Mouse (Mus musculus) forebrain, embryonic 12.5 days (tissue): ENCODE results near the gene Ubl7. TPM values are rescaled to one million over a fixed set of nuclear protein-coding genes. Genes with fewer than 3 reads are reported as not detected.

Experiments used
- ATAC-seq: fragments of 200-750 bp; cut with Nextera tagmentation; 2 replicates; pipeline ENCODE4 v1.8.0; 2017; ENCODE audit warnings: moderate TSS enrichment; ENCODE audit not compliant: low FRiP score
- H3K27ac ChIP-seq: fragments of 300-500 bp; sonication (generic); 2 replicates; pipeline ENCODE4 v1.5.1; 2016; ENCODE audit warnings: mild to moderate bottlenecking
- H3K27me3 ChIP-seq: fragments of 300-500 bp; sonication (generic); 2 replicates; pipeline ENCODE4 v1.6.1; 2016; ENCODE audit warnings: mild to moderate bottlenecking
- H3K36me3 ChIP-seq: fragments of 300-500 bp; sonication (generic); replicated peaks from 2 replicates; pipeline ENCODE4 v1.6.1; 2016; ENCODE audit warnings: mild to moderate bottlenecking
- H3K4me1 ChIP-seq: fragments of 300-500 bp; sonication (generic); 2 replicates; pipeline ENCODE4 v1.6.1; 2016
- H3K4me2 ChIP-seq: fragments of 300-500 bp; sonication (generic); 2 replicates; pipeline ENCODE4 v1.6.1; 2016; ENCODE audit warnings: mild to moderate bottlenecking, moderate library complexity
- H3K4me3 ChIP-seq: fragments of 300-500 bp; sonication (generic); replicated peaks from 2 replicates; pipeline ENCODE4 v1.5.1; 2016; ENCODE audit warnings: mild to moderate bottlenecking
- H3K9ac ChIP-seq: fragments of 300-500 bp; sonication (generic); 2 replicates; pipeline ENCODE4 v1.6.1; 2016; ENCODE audit warnings: mild to moderate bottlenecking
- H3K9me3 ChIP-seq: fragments of 300-500 bp; sonication (generic); 2 replicates; pipeline ENCODE4 v1.6.1; 2016
- WGBS: fragments of 180-500 bp; shearing (Covaris S2); methylation state at CpG from one replicate; pipeline ENCODE4 v1.1.7; 2016; 5-methylcytosine and 5-hydroxymethylcytosine counted together
- polyA plus RNA-seq: library from polyadenylated mRNA; unstranded; fragments of >200 nt; fragmentation: Nextera tagmentation; extraction: Ambion mirVana; gene quantifications from 2 replicates; pipeline ENCODE4 v1.2.1, GENCODE M21; 2016

Gene Ubl7
- polyA plus RNA-seq, 1 experiment from 2014 or later, result 129 TPM

DNA sequence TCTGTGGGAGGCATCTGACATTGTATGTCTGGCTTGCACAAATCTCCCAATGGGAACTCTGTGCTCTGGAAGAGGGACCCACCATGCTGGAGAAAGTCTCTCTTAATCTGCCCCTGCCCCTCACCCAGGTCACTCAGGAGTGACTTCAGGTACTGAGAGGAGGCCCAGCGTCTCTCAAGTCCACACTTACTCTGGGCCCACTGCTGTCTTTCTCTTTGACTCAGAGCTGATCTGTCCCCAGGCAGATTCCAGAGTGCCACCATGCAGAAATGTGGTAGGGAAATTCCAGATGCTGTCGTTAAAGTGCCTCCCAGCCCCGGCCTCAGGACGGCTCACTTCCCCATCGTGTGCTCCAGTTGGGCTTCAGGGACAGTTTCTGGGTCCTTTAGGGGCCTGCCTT, 63.4 kb downstream of the Ubl7 start:
- Histone ChIP-seq H3K9ac (no peak overlapping the region), H3K27ac (no peak overlapping the region), H3K36me3 (no peaks in the 10 kb centered on the region), H3K4me1 (no peaks in the 10 kb centered on the region), H3K4me2 (no peak overlapping the region), H3K9me3 (no peaks in the 10 kb centered on the region), H3K27me3 (no peaks in the 10 kb centered on the region), H3K4me3 (no peak overlapping the region)
- no peak for ATAC-seq
- 83% methylated on average over 5 of the region's 5 CpGs for WGBS

DNA sequence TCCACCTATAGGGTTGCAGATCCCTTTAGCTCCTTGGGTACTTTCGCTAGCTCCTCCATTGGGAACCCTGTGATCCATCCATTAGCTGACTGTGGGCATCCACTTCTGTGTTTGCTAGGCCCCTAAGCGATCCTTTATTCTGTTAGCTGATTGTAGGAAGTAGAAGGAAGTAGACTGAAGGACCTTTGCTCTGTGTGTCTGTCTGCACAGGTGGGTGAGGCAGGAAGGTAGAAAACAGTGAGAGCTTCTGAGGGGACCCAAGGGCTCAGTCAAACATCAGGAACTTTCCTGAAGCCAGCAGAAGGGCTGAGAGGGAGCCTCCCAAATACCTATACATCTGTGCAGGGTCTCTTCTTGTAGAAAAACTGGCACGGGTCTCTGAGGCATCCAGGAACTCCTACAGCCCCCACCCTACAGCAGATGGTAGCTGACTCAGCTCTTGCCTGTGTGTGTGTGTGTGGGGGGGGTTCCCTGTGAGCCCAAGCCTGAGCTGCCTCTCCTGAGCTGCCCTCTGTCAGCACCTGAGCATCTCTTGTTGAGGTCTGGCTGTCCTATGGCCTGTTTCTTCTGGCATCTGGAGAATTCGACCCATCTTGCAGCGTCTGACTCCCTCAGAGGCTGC, 64.5 kb downstream of the Ubl7 start:
- Histone ChIP-seq H3K27ac (no peak overlapping the region), H3K4me2 (no peak overlapping the region), H3K9ac (no peak overlapping the region), H3K4me3 (no peak overlapping the region), H3K4me1 (no peaks in the 10 kb centered on the region), H3K9me3 (no peaks in the 10 kb centered on the region), H3K27me3 (no peaks in the 10 kb centered on the region), H3K36me3 (no peaks in the 10 kb centered on the region)
- WGBS, result 80% methylated on average over 5 of the region's 5 CpGs
- ATAC-seq, result no peak

DNA sequence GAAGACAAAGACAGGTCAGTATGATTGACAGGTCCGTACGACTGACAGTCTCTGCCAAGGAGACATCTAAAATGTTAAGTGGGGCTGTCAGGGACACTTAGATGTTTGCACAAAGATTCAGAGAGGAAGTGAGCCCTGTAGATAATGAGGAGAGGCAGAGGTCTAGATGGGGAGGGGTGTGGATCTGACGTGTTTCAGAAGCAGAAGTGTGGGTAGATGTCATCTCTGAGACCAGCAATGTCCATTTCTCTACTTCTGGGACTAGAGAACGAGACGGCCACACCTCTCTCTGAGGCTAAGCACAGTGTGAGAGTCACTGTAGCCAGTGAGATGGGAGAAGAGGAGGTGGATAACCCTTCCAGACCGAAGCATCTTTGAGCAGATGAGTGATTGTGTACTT, 67.2 kb downstream of the Ubl7 start:
- 88% methylated on average over 6 of the region's 6 CpGs for WGBS
- no peaks in the 10 kb centered on the region for H3K4me1 ChIP-seq
- no peak overlapping the region for H3K4me3 ChIP-seq

DNA sequence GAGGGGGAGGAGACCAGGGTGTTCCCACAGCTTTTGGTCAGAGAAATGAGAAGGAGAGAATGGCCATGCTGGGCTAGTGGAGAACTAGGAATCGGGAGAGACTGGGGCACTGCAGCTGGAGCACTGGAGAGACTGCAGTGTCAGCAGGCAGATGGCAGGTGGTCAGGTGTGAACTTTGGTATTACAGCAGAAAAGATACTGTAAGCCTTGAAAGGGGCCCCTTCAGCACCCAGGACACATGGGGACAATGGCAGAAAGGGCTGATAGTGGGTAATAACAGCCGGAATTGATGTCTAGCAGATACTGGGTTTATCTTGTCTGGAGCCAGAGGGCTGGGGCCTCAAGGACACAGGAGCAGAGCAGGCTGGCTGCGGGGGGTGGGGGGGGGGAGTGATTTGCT, 68.1 kb downstream of the Ubl7 start:
- no peaks in the 10 kb centered on the region for H3K9me3 ChIP-seq
- H3K9ac ChIP-seq, result no peak overlapping the region
- H3K27me3 ChIP-seq, result no peaks in the 10 kb centered on the region
- H3K4me1 ChIP-seq, result no peaks in the 10 kb centered on the region
- H3K27ac ChIP-seq, result no peak overlapping the region
- H3K4me2 ChIP-seq, result no peak overlapping the region
- 82% methylated on average over 3 of the region's 3 CpGs for WGBS
- no peak overlapping the region for H3K4me3 ChIP-seq
- ATAC-seq, result no peak
- H3K36me3 ChIP-seq, result no peaks in the 10 kb centered on the region

More for the DNA sequence above, 67.2 kb downstream of the Ubl7 start:
- Histone ChIP-seq H3K27me3 (no peaks in the 10 kb centered on the region), H3K4me2 (no peak overlapping the region), H3K27ac (no peak overlapping the region), H3K9me3 (no peaks in the 10 kb centered on the region), H3K9ac (no peak overlapping the region), H3K36me3 (no peaks in the 10 kb centered on the region)
- no peak for ATAC-seq

Other genes with a start within 250 kb of the Ubl7 start
- not detected in 2 replicates for gene Cyp1a2, start 227.3 kb upstream of the Ubl7 start, polyA plus RNA-seq
- gene Cyp1a1, start 223.1 kb upstream of the Ubl7 start, polyA plus RNA-seq, result not detected in 2 replicates
- gene Edc3, start 202.4 kb upstream of the Ubl7 start, polyA plus RNA-seq, result 39.4 and 40.2 TPM in 2 replicates
- 90.2 and 96.7 TPM in 2 replicates for gene Clk3, start 145.1 kb upstream of the Ubl7 start, polyA plus RNA-seq
- 20.3 and 20.6 TPM in 2 replicates for gene Arid3b, start 74.2 kb upstream of the Ubl7 start, polyA plus RNA-seq
- 0.43 and 1.4 TPM in 2 replicates for gene Sema7a, start 29.1 kb downstream of the Ubl7 start, polyA plus RNA-seq
- gene Cyp11a1, start 95.4 kb downstream of the Ubl7 start, polyA plus RNA-seq, result 0.19 and 0.45 TPM in 2 replicates
- gene Stra6, start 152.8 kb downstream of the Ubl7 start, polyA plus RNA-seq, result 10.7 and 11.6 TPM in 2 replicates
- gene Ccdc33, start 207.8 kb downstream of the Ubl7 start, polyA plus RNA-seq, result 1.5 and 2.4 TPM in 2 replicates